Mouse (Mus musculus): ENCODE results near the gene Cfap73.

GRCm38 (mm10) chr5:120677516-120677915, 43.5 kb upstream of the Cfap73 start:
- TF ChIP-seq CTCF (IDR thresholded peaks at IDR 0.05; ENCODE audit: low read depth) (no peak), EP300 (IDR thresholded peaks at IDR 0.05; ENCODE audit: low read depth) (no peak)
